Mouse (Mus musculus): ENCODE data around the gene Dtnb.

- TF ChIP-seq CTCF (IDR thresholded peaks at IDR 0.05; ENCODE audit: low read depth, low read length) (no peak), POLR2A (IDR thresholded peaks at IDR 0.05; ENCODE audit: extremely low read depth, insufficient read depth, low read length) (no peak)
Measured at GRCm38 (mm10) chr12:3657786-3658185, 85.6 kb downstream of the Dtnb start.

Data from liver, adult 2 months (tissue).